Mouse (Mus musculus) intestine, embryonic 16.5 days (tissue): ENCODE measurements around the gene Hmgcs2. TPM values are rescaled to one million over a fixed set of nuclear protein-coding genes. Genes with fewer than 3 reads are reported as not detected.

Experiments
- ATAC-seq: fragments of 200-750 bp; cut with Nextera tagmentation; 2 replicates; pipeline ENCODE4 v1.8.0; 2017; ENCODE audit warnings: moderate TSS enrichment, moderate library complexity
- H3K27ac ChIP-seq: fragments of 300-500 bp; sonication (generic); 2 replicates; pipeline ENCODE4 v1.5.1; 2014; ENCODE audit warnings: mild to moderate bottlenecking, low read length
- H3K27me3 ChIP-seq: fragments of 300-500 bp; sonication (generic); replicated peaks from 2 replicates; pipeline ENCODE4 v1.6.1; 2014; ENCODE audit warnings: low read length, control low read depth, mixed read lengths; ENCODE audit not compliant: control insufficient read depth, insufficient read depth
- H3K36me3 ChIP-seq: fragments of 300-500 bp; sonication (generic); 2 replicates; pipeline ENCODE4 v1.6.1; 2014; ENCODE audit warnings: low read length, control low read depth; ENCODE audit not compliant: control insufficient read depth, insufficient read depth
- H3K4me1 ChIP-seq: fragments of 300-500 bp; sonication (generic); 2 replicates; pipeline ENCODE4 v1.6.1; 2014; ENCODE audit warnings: low read length, control low read depth, mixed read lengths; ENCODE audit not compliant: control insufficient read depth, insufficient read depth
- H3K4me2 ChIP-seq: fragments of 300-500 bp; sonication (generic); 2 replicates; pipeline ENCODE4 v1.6.1; 2014; ENCODE audit warnings: low read depth, low read length, control low read depth
- H3K4me3 ChIP-seq: fragments of 300-500 bp; sonication (generic); 2 replicates; pipeline ENCODE4 v1.5.1; 2014; ENCODE audit warnings: mild to moderate bottlenecking, low read length
- H3K9ac ChIP-seq: fragments of 300-500 bp; sonication (generic); 2 replicates; pipeline ENCODE4 v1.6.1; 2014; ENCODE audit warnings: low read depth, low read length
- H3K9me3 ChIP-seq: fragments of 300-500 bp; sonication (generic); 2 replicates; pipeline ENCODE4 v1.6.1; 2016; ENCODE audit warnings: low read length, control low read depth; ENCODE audit not compliant: control insufficient read depth
- WGBS: fragments of 180-500 bp; shearing (Covaris S2); extraction: QIAGEN DNeasy Blood & Tissue Kit; methylation state at CpG from one replicate; pipeline ENCODE4 v1.1.7; 2014; 5-methylcytosine and 5-hydroxymethylcytosine counted together
- polyA plus RNA-seq: library from polyadenylated mRNA; unstranded; fragments of >200 nt; fragmentation: Nextera tagmentation; extraction: Ambion mirVana; gene quantifications from 2 replicates; pipeline ENCODE4 v1.2.1, GENCODE M21; 2015

Gene Hmgcs2
- 352 and 475 TPM in 2 replicates for polyA plus RNA-seq

DNA sequence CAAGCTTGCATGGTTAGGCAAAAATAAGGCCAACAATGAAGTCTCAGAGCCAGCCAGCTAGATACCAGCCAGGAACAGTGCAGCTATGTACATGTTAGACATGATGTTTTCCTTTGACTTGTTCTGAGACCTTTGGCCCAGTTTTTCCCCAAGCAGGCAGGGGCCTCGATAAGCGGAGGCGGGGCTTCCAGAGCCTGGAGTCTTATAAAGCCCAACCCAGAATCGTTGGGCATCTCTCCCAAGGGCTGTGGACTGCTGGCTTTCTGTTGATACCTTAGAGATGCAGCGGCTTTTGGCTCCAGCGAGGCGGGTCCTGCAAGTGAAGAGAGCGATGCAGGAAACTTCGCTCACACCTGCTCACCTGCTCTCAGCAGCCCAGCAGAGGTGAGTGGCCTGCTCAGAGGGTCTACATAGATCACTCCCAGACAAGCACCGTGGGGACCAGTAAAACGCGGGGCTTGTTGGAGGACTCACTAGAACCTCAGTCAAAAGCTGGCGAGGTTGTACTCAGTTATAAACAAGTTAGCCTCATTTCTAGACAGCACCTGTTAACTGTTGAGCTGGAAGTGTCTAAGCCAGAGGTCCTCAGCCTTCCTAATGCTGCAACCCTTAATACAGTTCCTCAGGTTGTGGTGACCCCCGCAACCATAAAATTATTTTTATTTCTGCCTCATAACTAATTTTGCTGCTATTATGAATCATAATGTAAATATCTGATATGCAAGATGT is at the start of gene Hmgcs2:
Gene Hmgcs2 (plus strand): TSS at position 232 of the 729 bp plus-strand sequence.
- peak; percentile 90 for ATAC-seq
- H3K4me2 ChIP-seq = peak within 1 kb of the TSS; percentile 52
- 44% methylated on average over 14 of the region's 14 CpGs for WGBS
- H3K36me3 ChIP-seq = no peaks in the 10 kb centered on the region
- no peaks in the 10 kb centered on the region for H3K27me3 ChIP-seq
- H3K4me3 ChIP-seq = peak within 1 kb of the TSS; percentile 48
- peak within 1 kb of the TSS; percentile 81 for H3K27ac ChIP-seq
- H3K4me1 ChIP-seq = peaks cover 16% of the 10 kb centered on the region; the same call in 1 of the 2 replicates
- peak within 1 kb of the TSS; percentile 61 for H3K9ac ChIP-seq
- no peaks in the 10 kb centered on the region for H3K9me3 ChIP-seq

GRCm38 (mm10) chr3:98233504-98233903 is 46.7 kb upstream of the Hmgcs2 start:
- Histone ChIP-seq H3K4me3 (no peak overlapping the region), H3K4me2 (no peak overlapping the region), H3K4me1 (peaks cover 9% of the 10 kb centered on the region; the same call in 1 of the 2 replicates), H3K27ac (no peak overlapping the region), H3K36me3 (no peaks in the 10 kb centered on the region), H3K9me3 (no peaks in the 10 kb centered on the region), H3K27me3 (no peaks in the 10 kb centered on the region), H3K9ac (no peak overlapping the region)
- ATAC-seq = no peak

- H3K4me3 ChIP-seq = no peak overlapping the region
- peak; percentile 59 for ATAC-seq
- no peak overlapping the region for H3K9ac ChIP-seq
- no peak overlapping the region for H3K4me2 ChIP-seq
- H3K4me1 ChIP-seq = peaks cover 9% of the 10 kb centered on the region; the same call in 1 of the 2 replicates
- WGBS = 57% methylated on average over 6 of the region's 6 CpGs
- no peaks in the 10 kb centered on the region for H3K36me3 ChIP-seq
- no peaks in the 10 kb centered on the region for H3K27me3 ChIP-seq
- H3K27ac ChIP-seq = no peak overlapping the region
- no peaks in the 10 kb centered on the region for H3K9me3 ChIP-seq
Observed at GRCm38 (mm10) chr3:98236266-98236665, 44.0 kb upstream of the Hmgcs2 start.

- WGBS = 75% methylated on average over 5 of the region's 5 CpGs
- no peak overlapping the region for H3K9ac ChIP-seq
- H3K27ac ChIP-seq = no peak overlapping the region
- no peaks in the 10 kb centered on the region for H3K9me3 ChIP-seq
- H3K4me1 ChIP-seq = peaks cover 9% of the 10 kb centered on the region; the same call in 1 of the 2 replicates
- no peak for ATAC-seq
- H3K36me3 ChIP-seq = no peaks in the 10 kb centered on the region
- no peaks in the 10 kb centered on the region for H3K27me3 ChIP-seq
- no peak overlapping the region for H3K4me3 ChIP-seq
- H3K4me2 ChIP-seq = no peak overlapping the region
Observed at GRCm38 (mm10) chr3:98237240-98237639, 43.0 kb upstream of the Hmgcs2 start.

DNA sequence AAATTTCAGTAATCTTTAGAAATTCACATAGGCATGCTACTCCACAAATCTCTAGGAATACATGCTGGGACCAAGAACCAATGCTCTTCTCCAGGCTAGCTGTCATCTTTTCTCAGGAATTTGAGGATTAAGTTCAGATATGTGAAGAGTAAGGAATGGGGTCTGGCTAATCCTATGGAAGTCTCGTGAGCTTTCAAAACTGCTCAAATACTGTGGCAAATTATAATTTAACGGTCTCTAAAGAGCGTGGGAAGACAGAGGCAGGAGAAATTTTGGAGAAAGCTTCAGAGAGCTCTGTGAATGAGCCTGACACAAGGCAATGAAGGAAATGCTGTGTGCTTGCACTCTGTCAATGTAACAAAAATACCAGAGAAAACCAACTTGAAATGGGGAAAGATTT is 42.1 kb upstream of the Hmgcs2 start:
- H3K4me3 ChIP-seq = no peak overlapping the region
- H3K27me3 ChIP-seq = no peaks in the 10 kb centered on the region
- WGBS = 86% methylated on average over 3 of the region's 3 CpGs
- no peak overlapping the region for H3K9ac ChIP-seq
- no peak for ATAC-seq
- peaks cover 11% of the 10 kb centered on the region for H3K4me1 ChIP-seq
- H3K9me3 ChIP-seq = no peaks in the 10 kb centered on the region
- H3K36me3 ChIP-seq = no peaks in the 10 kb centered on the region
- no peak overlapping the region for H3K4me2 ChIP-seq
- H3K27ac ChIP-seq = no peak overlapping the region

DNA sequence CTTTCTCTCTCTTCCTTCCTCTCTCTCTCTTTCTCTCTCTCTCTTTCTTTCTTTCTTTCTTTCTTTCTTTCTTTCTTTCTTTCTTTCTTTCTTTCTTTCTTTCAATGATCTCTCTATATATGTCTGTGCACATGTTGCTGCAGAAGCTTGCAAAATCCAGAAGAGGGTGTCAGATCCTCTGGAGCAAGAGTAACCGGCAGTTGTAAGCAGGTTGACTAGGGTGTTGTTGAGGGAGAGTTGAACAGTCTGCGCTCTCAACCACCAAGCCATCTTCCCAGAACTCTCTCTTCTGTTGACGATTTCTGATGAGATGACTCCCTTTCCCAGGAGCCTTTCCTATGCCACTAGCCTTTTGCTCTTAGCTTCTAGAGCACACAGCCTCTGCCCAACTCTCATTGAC is 38.2 kb upstream of the Hmgcs2 start:
- no peak for ATAC-seq
- Histone ChIP-seq H3K36me3 (no peaks in the 10 kb centered on the region), H3K27ac (peak overlapping the region; percentile 34), H3K4me3 (no peak overlapping the region), H3K9me3 (no peaks in the 10 kb centered on the region), H3K4me1 (peaks cover 14% of the 10 kb centered on the region), H3K4me2 (no peak overlapping the region), H3K27me3 (no peaks in the 10 kb centered on the region), H3K9ac (no peak overlapping the region)
- 73% methylated on average over 3 of the region's 3 CpGs for WGBS

DNA sequence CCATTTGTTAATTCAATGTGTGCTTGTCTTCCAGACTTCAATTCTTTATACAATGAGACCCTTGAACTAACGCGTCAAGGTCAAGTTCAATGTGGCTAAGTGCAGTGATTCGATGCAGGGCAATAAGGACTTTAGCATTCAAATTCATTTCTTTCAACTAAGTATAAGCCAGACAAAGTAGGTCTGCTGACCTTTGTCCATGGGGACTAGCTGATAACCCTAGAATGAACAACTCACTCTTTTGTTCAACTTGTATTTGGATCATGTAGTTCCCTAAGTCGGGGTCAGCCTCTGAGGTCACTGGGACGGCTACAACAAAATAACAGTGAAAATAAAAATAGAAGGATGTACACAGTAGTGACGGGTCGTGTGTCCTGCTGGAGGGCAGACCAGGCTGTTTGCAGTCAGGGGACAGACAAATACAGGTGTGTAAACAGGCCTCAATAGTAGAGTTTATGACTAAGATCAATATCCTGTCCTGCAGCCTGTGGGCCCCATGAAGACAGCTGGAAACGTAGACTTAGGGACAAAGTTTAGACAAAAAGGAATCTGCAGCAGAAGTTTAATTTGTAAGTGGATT is 37.7 kb upstream of the Hmgcs2 start:
- no peak overlapping the region for H3K4me2 ChIP-seq
- 44% methylated on average over 8 of the region's 8 CpGs for WGBS
- no peaks in the 10 kb centered on the region for H3K36me3 ChIP-seq
- H3K9me3 ChIP-seq = no peaks in the 10 kb centered on the region
- H3K9ac ChIP-seq = no peak overlapping the region
- H3K27ac ChIP-seq = peak overlapping the region; percentile 34
- no peak overlapping the region for H3K4me3 ChIP-seq
- H3K4me1 ChIP-seq = peaks cover 14% of the 10 kb centered on the region
- no peaks in the 10 kb centered on the region for H3K27me3 ChIP-seq
- ATAC-seq = peak; percentile 71

DNA sequence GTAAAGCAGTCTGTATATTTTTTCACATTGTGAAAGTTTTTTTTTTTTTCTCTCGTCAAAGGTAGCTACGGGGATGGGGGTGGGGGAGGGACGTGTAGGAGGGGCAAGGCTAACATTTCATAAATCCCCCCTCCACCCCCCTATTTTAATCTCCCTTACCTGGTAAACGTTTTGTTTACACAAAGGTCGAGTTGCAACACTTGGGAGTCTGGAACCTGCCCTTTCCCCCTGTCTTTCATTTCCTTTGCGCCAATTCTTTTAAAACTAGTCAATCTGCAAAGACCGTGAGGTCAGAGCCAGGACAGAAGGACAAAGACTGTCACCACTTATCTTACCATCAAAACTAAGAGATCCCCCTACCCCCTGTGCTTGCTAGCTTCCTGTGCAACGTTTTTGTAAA is 34.3 kb upstream of the Hmgcs2 start:
- H3K27me3 ChIP-seq = no peaks in the 10 kb centered on the region
- H3K4me2 ChIP-seq = peak overlapping the region; percentile 14; the same call in 1 of the 2 replicates
- 16% methylated on average over 8 of the region's 8 CpGs for WGBS
- H3K36me3 ChIP-seq = no peaks in the 10 kb centered on the region
- H3K9me3 ChIP-seq = no peaks in the 10 kb centered on the region
- no peak for ATAC-seq
- 0 out of 2 replicates have a peak overlapping the region, but pooled peaks have one; percentile 15 for H3K9ac ChIP-seq
- peaks cover 24% of the 10 kb centered on the region for H3K4me1 ChIP-seq
- H3K27ac ChIP-seq = peak overlapping the region; percentile 79
- no peak overlapping the region for H3K4me3 ChIP-seq

DNA sequence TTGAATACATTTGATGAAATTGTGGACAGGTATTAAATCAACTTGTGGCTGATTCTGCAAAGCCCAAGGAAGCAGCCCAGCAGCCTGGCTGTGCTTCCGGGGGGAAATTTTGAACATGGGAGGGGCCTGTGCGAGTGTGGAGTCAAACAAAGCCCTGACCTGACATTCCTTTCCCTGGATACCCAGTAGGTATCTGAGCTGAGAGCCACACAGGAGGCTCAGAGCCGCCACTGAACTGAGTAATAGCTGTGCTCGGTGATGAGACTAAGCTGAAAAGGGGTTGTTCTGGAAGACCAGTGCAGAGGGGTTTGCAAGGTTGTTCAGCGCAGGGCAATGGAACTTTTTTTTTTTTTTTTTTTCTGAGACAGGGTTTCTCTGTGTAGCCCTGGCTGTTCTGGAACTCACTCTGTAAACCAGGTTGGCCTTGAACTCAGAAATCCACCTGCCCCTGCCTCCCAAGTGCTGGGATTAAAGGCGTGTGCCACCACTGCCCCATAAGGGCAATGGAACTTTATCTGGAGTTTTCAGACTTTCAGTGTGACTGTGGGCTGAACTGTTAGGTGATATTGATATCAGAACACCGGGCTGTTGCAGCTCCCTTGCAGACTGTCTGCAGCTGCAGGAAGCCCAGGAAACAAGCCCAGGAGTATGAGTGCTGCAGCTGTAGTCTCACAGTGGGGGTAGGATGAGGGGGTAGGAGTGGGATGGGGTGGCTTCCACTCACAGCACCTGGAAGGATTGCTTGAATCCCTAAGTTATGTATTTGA is 33.1 kb upstream of the Hmgcs2 start:
- 54% methylated on average over 7 of the region's 7 CpGs for WGBS
- Histone ChIP-seq H3K27me3 (no peaks in the 10 kb centered on the region), H3K4me3 (no peak overlapping the region), H3K4me1 (peaks cover 24% of the 10 kb centered on the region), H3K4me2 (no peak overlapping the region), H3K27ac (peak overlapping the region; percentile 54), H3K9me3 (no peaks in the 10 kb centered on the region), H3K36me3 (no peaks in the 10 kb centered on the region), H3K9ac (no peak overlapping the region)
- ATAC-seq = no peak
